Mouse (Mus musculus) lung, postnatal 36 days (tissue): ENCODE data around the gene Clpsl2.
"Not testable (repeated sequence)": the region's sequence is repeated elsewhere in the genome, so short reads cannot be mapped to it uniquely, and the experiment has no call there.

ENCODE experiments used
- DNase-seq: peaks from one replicate; pipeline ENCODE4 v3.0.0; 2022; ENCODE audit warnings: mixed read lengths

Clpsl2 gene

GRCm38 (mm10) chr17:28521071-28521726 is 28.0 kb upstream of the Clpsl2 start:
- no peak for DNase-seq

- no peak for DNase-seq
These were observed 27.3 kb upstream of the Clpsl2 start for GRCm38 (mm10) chr17:28521920-28522319.

- DNase-seq: peak; percentile 99
These were observed 26.4 kb upstream of the Clpsl2 start for GRCm38 (mm10) chr17:28522623-28523354.

GRCm38 (mm10) chr17:28523355-28524008 is 25.7 kb upstream of the Clpsl2 start:
- no peak for DNase-seq

- DNase-seq: peak; percentile 36
These were observed 25.1 kb upstream of the Clpsl2 start for GRCm38 (mm10) chr17:28524009-28524695.

- DNase-seq: peak; percentile 26
These were observed 24.3 kb upstream of the Clpsl2 start for GRCm38 (mm10) chr17:28524831-28525430.

GRCm38 (mm10) chr17:28527184-28528042 is 21.8 kb upstream of the Clpsl2 start:
- peak; percentile 25 for DNase-seq

GRCm38 (mm10) chr17:28528043-28528351 is 21.2 kb upstream of the Clpsl2 start:
- peak; percentile 92 for DNase-seq

- DNase-seq: no peak
These were observed 20.1 kb upstream of the Clpsl2 start for GRCm38 (mm10) chr17:28529116-28529515.

GRCm38 (mm10) chr17:28530506-28530905 is 18.7 kb upstream of the Clpsl2 start, which contains the start of gene Armc12:
TSS of gene Armc12 (plus strand) at chr17:28530806.
- DNase-seq: no peak

GRCm38 (mm10) chr17:28531946-28532345 is 17.3 kb upstream of the Clpsl2 start:
- DNase-seq: no peak

GRCm38 (mm10) chr17:28532557-28532956 is 16.7 kb upstream of the Clpsl2 start:
- no peak for DNase-seq

GRCm38 (mm10) chr17:28533327-28533726 is 15.9 kb upstream of the Clpsl2 start:
- DNase-seq: no peak

GRCm38 (mm10) chr17:28537881-28538280 is 11.3 kb upstream of the Clpsl2 start:
- no peak for DNase-seq

- DNase-seq: peak; percentile 48
These were observed 2.3 kb upstream of the Clpsl2 start for GRCm38 (mm10) chr17:28546925-28547324.

GRCm38 (mm10) chr17:28548550-28548949 is 661 bp upstream of the Clpsl2 start:
- no peak for DNase-seq

- DNase-seq: peak; percentile 89
These were observed 4.0 kb downstream of the Clpsl2 start for GRCm38 (mm10) chr17:28553040-28553793.

- not testable (repeated sequence) for DNase-seq
These were observed 4.8 kb downstream of the Clpsl2 start for GRCm38 (mm10) chr17:28554021-28554420.

GRCm38 (mm10) chr17:28556635-28557396 is 7.6 kb downstream of the Clpsl2 start:
- no peak for DNase-seq

GRCm38 (mm10) chr17:28557772-28558171 is 8.6 kb downstream of the Clpsl2 start:
- no peak for DNase-seq
